Mouse (Mus musculus) lung, adult 2 months (tissue): ENCODE data around the gene Pcnx.
"Not testable (repeated sequence)": the region's sequence is repeated elsewhere in the genome, so short reads cannot be mapped to it uniquely, and the experiment has no call there.

Experiments
- CTCF ChIP-seq: fragments of 200-500 bp; IDR thresholded peaks from 2 replicates; pipeline ENCODE4 v1.5.1; 2011; ENCODE audit warnings: mild to moderate bottlenecking, low read length, control low read depth; ENCODE audit not compliant: insufficient read depth
- POLR2A ChIP-seq: fragments of 200-500 bp; IDR thresholded peaks from 2 replicates; pipeline ENCODE4 v1.6.1; 2011; ENCODE audit warnings: low read depth, mild to moderate bottlenecking, control low read depth, low read length, borderline replicate concordance; ENCODE audit errors: extremely low read depth

GRCm38 (mm10) chr12:82033524-82033923 lies 173.7 kb downstream of the Pcnx start:
- not testable (repeated sequence) for TF ChIP-seq POLR2A, CTCF
